Mouse (Mus musculus): ENCODE results near the gene Gm11639. TPM values are rescaled to one million over a fixed set of nuclear protein-coding genes. Genes with fewer than 3 reads are reported as not detected.

The Gm11639 gene
- total and polyA plus RNA-seq, 2 experiments from 2014 or later, result 0.01 TPM; not detected in 1

DNA sequence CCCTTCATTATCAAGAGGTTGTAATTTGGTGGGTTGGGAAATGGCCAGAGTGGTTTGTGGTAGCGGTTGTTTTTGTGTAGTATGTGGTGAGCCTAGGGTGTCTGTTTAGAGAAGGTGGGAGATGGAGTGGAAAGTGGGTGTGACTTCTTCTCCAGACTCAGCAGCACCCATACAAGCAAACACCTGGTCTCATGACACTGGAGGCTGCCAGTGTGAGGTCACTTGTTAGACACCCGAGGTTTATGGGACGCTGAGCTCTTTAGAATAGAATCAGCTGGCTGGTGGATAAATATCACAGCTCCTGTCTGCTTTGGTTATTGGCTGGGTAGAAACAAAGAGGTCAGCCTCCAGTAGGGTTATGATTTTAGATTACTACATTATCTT is 21.6 kb upstream of the Gm11639 start:
- TF ChIP-seq EP300 (IDR thresholded peaks at IDR 0.05; ENCODE audit: low read depth) (no peak), CTCF (IDR thresholded peaks at IDR 0.05; ENCODE audit: low read depth) (no peak)
- WGBS, result 45% methylated on average over 3 of the region's 3 CpGs
- ATAC-seq (ENCODE audit: insufficient read depth, low read depth) (no peak), DNase-seq (ENCODE audit: low spot score) (no peak)
- Histone ChIP-seq H3K4me1 (ENCODE audit: control insufficient read depth, insufficient read depth) (0 out of 2 replicates have a peak, but pooled peaks cover 8% of the 10 kb centered on the region), H3K36me3 (replicated peaks; ENCODE audit: control insufficient read depth, insufficient read depth, low read length) (no peaks in the 10 kb centered on the region; the same call in 1 of the 2 replicates), H3K9me3 (replicated peaks; ENCODE audit: control insufficient read depth, low read length) (peaks cover 5% of the 10 kb centered on the region), H3K27me3 (ENCODE audit: control insufficient read depth, insufficient read depth, low read length) (no peaks in the 10 kb centered on the region), H3K4me2 (ENCODE audit: low read depth, low read length) (no peak overlapping the region), H3K9ac (replicated peaks; ENCODE audit: low read depth, low read length) (no peak overlapping the region), H3K27ac (ENCODE audit: low read depth) (no peak overlapping the region), H3K4me3 (ENCODE audit: low read depth, low read length) (no peak overlapping the region)

- Histone ChIP-seq H3K9me3 (replicated peaks; ENCODE audit: control insufficient read depth, low read length) (peaks cover 5% of the 10 kb centered on the region), H3K4me2 (ENCODE audit: low read depth, low read length) (no peak overlapping the region), H3K4me1 (ENCODE audit: control insufficient read depth, insufficient read depth) (0 out of 2 replicates have a peak, but pooled peaks cover 8% of the 10 kb centered on the region), H3K4me3 (ENCODE audit: low read depth, low read length) (no peak overlapping the region), H3K27me3 (ENCODE audit: control insufficient read depth, insufficient read depth, low read length) (no peaks in the 10 kb centered on the region), H3K9ac (replicated peaks; ENCODE audit: low read depth, low read length) (no peak overlapping the region), H3K36me3 (replicated peaks; ENCODE audit: control insufficient read depth, insufficient read depth, low read length) (no peaks in the 10 kb centered on the region; the same call in 1 of the 2 replicates), H3K27ac (ENCODE audit: low read depth) (no peak overlapping the region)
- TF ChIP-seq CTCF (IDR thresholded peaks at IDR 0.05; ENCODE audit: low read depth), result no peak
- no peak for TF ChIP-seq EP300 (IDR thresholded peaks at IDR 0.05; ENCODE audit: low read depth)
- DNase-seq (ENCODE audit: low spot score) (no peak), ATAC-seq (ENCODE audit: insufficient read depth, low read depth) (no peak)
Measured at GRCm38 (mm10) chr11:104664441-104664840, 21.1 kb upstream of the Gm11639 start.

GRCm38 (mm10) chr11:104667399-104667798 is 18.1 kb upstream of the Gm11639 start:
- Histone ChIP-seq H3K4me3 (ENCODE audit: low read depth, low read length) (no peak overlapping the region), H3K4me1 (ENCODE audit: control insufficient read depth, insufficient read depth) (0 out of 2 replicates have a peak, but pooled peaks cover 8% of the 10 kb centered on the region), H3K36me3 (replicated peaks; ENCODE audit: control insufficient read depth, insufficient read depth, low read length) (no peaks in the 10 kb centered on the region), H3K27ac (ENCODE audit: low read depth) (no peak overlapping the region; the same call in 1 of the 2 replicates), H3K27me3 (ENCODE audit: control insufficient read depth, insufficient read depth, low read length) (no peaks in the 10 kb centered on the region), H3K9me3 (replicated peaks; ENCODE audit: control insufficient read depth, low read length) (no peaks in the 10 kb centered on the region), H3K4me2 (ENCODE audit: low read depth, low read length) (no peak overlapping the region), H3K9ac (replicated peaks; ENCODE audit: low read depth, low read length) (no peak overlapping the region)
- DNase-seq (ENCODE audit: low spot score), result no peak
- ATAC-seq (ENCODE audit: insufficient read depth, low read depth), result no peak
- 47% methylated on average over 5 of the region's 5 CpGs for WGBS
- TF ChIP-seq CTCF (IDR thresholded peaks at IDR 0.05; ENCODE audit: low read depth) (no peak), EP300 (IDR thresholded peaks at IDR 0.05; ENCODE audit: low read depth) (no peak)

DNA sequence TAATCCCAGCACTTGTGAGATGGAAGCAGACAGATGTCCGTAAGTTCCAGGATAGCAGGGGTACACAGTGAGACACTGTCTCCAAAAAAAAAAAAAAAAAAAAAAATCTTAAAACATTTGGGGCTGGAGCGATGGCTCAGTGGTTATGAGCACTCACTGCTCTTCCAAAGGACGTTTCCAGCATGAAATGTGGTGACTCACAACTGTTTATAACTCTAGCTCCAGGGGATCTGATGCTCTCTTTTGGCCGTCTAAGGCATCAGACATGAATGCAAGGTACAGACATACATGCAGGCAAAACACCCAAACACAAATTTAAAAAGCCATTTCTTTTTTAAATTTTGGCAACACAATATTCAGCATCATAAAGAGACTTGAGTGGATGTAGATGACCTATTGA is 12.1 kb upstream of the Gm11639 start:
- Histone ChIP-seq H3K9me3 (replicated peaks; ENCODE audit: control insufficient read depth, low read length) (no peaks in the 10 kb centered on the region), H3K36me3 (replicated peaks; ENCODE audit: control insufficient read depth, insufficient read depth, low read length) (no peaks in the 10 kb centered on the region), H3K27me3 (ENCODE audit: control insufficient read depth, insufficient read depth, low read length) (no peaks in the 10 kb centered on the region), H3K4me1 (ENCODE audit: control insufficient read depth, insufficient read depth) (no peaks in the 10 kb centered on the region), H3K9ac (replicated peaks; ENCODE audit: low read depth, low read length) (no peak overlapping the region), H3K27ac (ENCODE audit: low read depth) (no peak overlapping the region), H3K4me2 (ENCODE audit: low read depth, low read length) (no peak overlapping the region), H3K4me3 (ENCODE audit: low read depth, low read length) (no peak overlapping the region)
- 71% methylated on average over 4 of the region's 4 CpGs for WGBS
- no peak for ATAC-seq (ENCODE audit: insufficient read depth, low read depth)
- DNase-seq (ENCODE audit: low spot score), result no peak
- TF ChIP-seq CTCF (IDR thresholded peaks at IDR 0.05; ENCODE audit: low read depth), result no peak
- TF ChIP-seq EP300 (IDR thresholded peaks at IDR 0.05; ENCODE audit: low read depth), result no peak

DNA sequence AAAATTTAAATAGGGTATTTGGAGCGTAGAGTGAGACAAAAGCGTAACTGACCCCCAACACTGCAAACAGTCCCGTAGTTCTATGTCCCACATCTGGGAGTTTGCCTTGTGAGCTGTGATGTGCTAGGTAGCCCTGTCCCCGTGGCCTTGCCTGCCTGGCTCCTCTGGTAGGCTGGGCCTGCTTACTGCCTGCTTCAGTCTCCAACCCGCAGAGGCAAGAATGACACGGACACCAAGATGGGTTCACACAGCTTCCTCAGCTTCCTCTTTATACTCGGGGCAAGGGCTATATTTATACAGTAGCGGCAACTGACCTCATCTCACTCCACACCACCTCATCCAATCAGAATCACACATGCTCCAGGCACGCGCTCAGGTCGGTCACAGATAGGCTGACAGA is 10.7 kb upstream of the Gm11639 start:
- no peaks in the 10 kb centered on the region for H3K36me3 ChIP-seq (replicated peaks; ENCODE audit: control insufficient read depth, insufficient read depth, low read length)
- DNase-seq (ENCODE audit: low spot score), result no peak
- H3K4me3 ChIP-seq (ENCODE audit: low read depth, low read length), result no peak overlapping the region
- H3K27me3 ChIP-seq (ENCODE audit: control insufficient read depth, insufficient read depth, low read length), result no peaks in the 10 kb centered on the region
- no peak for ATAC-seq (ENCODE audit: insufficient read depth, low read depth)
- H3K27ac ChIP-seq (ENCODE audit: low read depth), result no peak overlapping the region
- H3K9me3 ChIP-seq (replicated peaks; ENCODE audit: control insufficient read depth, low read length), result no peaks in the 10 kb centered on the region
- no peaks in the 10 kb centered on the region for H3K4me1 ChIP-seq (ENCODE audit: control insufficient read depth, insufficient read depth)
- H3K4me2 ChIP-seq (ENCODE audit: low read depth, low read length), result no peak overlapping the region
- 86% methylated on average over 11 of the region's 11 CpGs for WGBS
- no peak overlapping the region for H3K9ac ChIP-seq (replicated peaks; ENCODE audit: low read depth, low read length)
- TF ChIP-seq CTCF (IDR thresholded peaks at IDR 0.05; ENCODE audit: low read depth) (no peak), EP300 (IDR thresholded peaks at IDR 0.05; ENCODE audit: low read depth) (no peak)

- WGBS, result 87% methylated on average over 6 of the region's 6 CpGs
- H3K36me3 ChIP-seq (replicated peaks; ENCODE audit: control insufficient read depth, insufficient read depth, low read length), result no peaks in the 10 kb centered on the region
- no peaks in the 10 kb centered on the region for H3K4me1 ChIP-seq (ENCODE audit: control insufficient read depth, insufficient read depth)
- H3K27me3 ChIP-seq (ENCODE audit: control insufficient read depth, insufficient read depth, low read length), result no peaks in the 10 kb centered on the region
- no peak for TF ChIP-seq EP300 (IDR thresholded peaks at IDR 0.05; ENCODE audit: low read depth)
- TF ChIP-seq CTCF (IDR thresholded peaks at IDR 0.05; ENCODE audit: low read depth), result no peak
- DNase-seq (ENCODE audit: low spot score) (no peak), ATAC-seq (ENCODE audit: insufficient read depth, low read depth) (no peak)
- H3K27ac ChIP-seq (ENCODE audit: low read depth), result no peak overlapping the region
- no peak overlapping the region for H3K4me2 ChIP-seq (ENCODE audit: low read depth, low read length)
- no peaks in the 10 kb centered on the region for H3K9me3 ChIP-seq (replicated peaks; ENCODE audit: control insufficient read depth, low read length)
- H3K4me3 ChIP-seq (ENCODE audit: low read depth, low read length), result no peak overlapping the region
- no peak overlapping the region for H3K9ac ChIP-seq (replicated peaks; ENCODE audit: low read depth, low read length)
Measured at GRCm38 (mm10) chr11:104693235-104693634, 7.7 kb downstream of the Gm11639 start.

Data from heart, postnatal 0 days (tissue).